Comparison of ENCODE assay signal across 9 mouse cellular contexts in the genomic region with DNA sequence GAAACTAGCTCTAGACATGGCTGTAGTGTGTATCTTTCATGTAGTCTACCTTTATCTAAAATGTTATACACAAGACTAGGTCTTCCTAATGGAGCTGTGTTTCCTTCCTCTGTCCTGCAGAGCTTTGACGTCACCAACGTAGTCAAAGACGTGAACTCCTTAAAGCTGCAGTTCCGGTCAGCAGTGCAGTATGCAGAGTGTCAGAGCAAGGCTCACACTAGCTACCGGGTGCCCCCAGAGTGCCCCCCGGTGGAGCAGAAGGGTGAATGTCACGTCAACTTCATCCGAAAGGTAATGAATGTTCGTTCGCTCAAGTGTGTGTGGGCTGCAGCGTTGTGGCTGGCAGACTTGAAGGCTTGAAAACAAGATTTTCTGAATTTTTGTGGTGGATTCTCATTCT. TPM values are rescaled to one million over a fixed set of nuclear protein-coding genes. Genes with fewer than 3 reads are reported as not detected.
DNase-seq lines count a peak whose midpoint lies in the region; ATAC-seq lines count a peak whose summit lies in the region.
"Had no signal": no experiment of that assay in that cellular context is flagged by ENCODE, and none has a peak within 500 bp of the region (broad histone marks: within the 10 kb centered on the region; RNA-seq: fewer than 3 reads in every experiment).

No protein-coding gene starts in this region.

- DNase-seq in hindbrain, embryonic 11.5 days (ENCODE audit: low spot score): peak; percentile 21
- peak; percentile 41 for DNase-seq in embryo, embryonic 10.5 days (ENCODE audit: low spot score)
- DNase-seq in thymus, postnatal 25 days: peak; percentile 27
- no peak for DNase-seq in layer of hippocampus, postnatal 36 days

- 52% methylated on average over 11 of the region's 11 CpGs for WGBS in hindbrain, embryonic 11.5 days
- WGBS in hindbrain, embryonic 13.5 days: 48% methylated on average over 11 of the region's 11 CpGs
- WGBS in neural tube, embryonic 12.5 days: 53% methylated on average over 11 of the region's 11 CpGs
- 46% methylated on average over 11 of the region's 11 CpGs for WGBS in neural tube, embryonic 15.5 days

- H3K9ac ChIP-seq in hindbrain, embryonic 11.5 days (ENCODE audit: low read depth, low read length): no peak overlapping the region
- H3K9ac ChIP-seq in hindbrain, embryonic 13.5 days: no peak overlapping the region
- H3K9ac ChIP-seq in neural tube, embryonic 12.5 days: no peak overlapping the region
- H3K9ac ChIP-seq in neural tube, embryonic 15.5 days (replicated peaks): no peak overlapping the region
- H3K9ac ChIP-seq: hindbrain, embryonic 14.5 days; limb, embryonic 15.5 days had no signal

- H3K9me3 ChIP-seq in hindbrain, embryonic 11.5 days (ENCODE audit: control insufficient read depth, low read length): no peaks in the 10 kb centered on the region
- H3K9me3 ChIP-seq in hindbrain, embryonic 13.5 days: no peaks in the 10 kb centered on the region
- H3K9me3 ChIP-seq in neural tube, embryonic 12.5 days: no peaks in the 10 kb centered on the region
- H3K9me3 ChIP-seq in neural tube, embryonic 15.5 days (replicated peaks): no peaks in the 10 kb centered on the region
- H3K9me3 ChIP-seq: limb, embryonic 15.5 days had no signal

- H3K4me2 ChIP-seq in hindbrain, embryonic 11.5 days (replicated peaks; ENCODE audit: low read depth, low read length): no peak overlapping the region
- no peak overlapping the region for H3K4me2 ChIP-seq in hindbrain, embryonic 13.5 days
- no peak overlapping the region for H3K4me2 ChIP-seq in neural tube, embryonic 12.5 days (replicated peaks)
- no peak overlapping the region for H3K4me2 ChIP-seq in neural tube, embryonic 15.5 days
- H3K4me2 ChIP-seq: hindbrain, embryonic 14.5 days; limb, embryonic 15.5 days had no signal

- no peaks in the 10 kb centered on the region for H3K4me1 ChIP-seq in hindbrain, embryonic 11.5 days (replicated peaks; ENCODE audit: control insufficient read depth, insufficient read depth, low read length)
- peaks cover 8% of the 10 kb centered on the region for H3K4me1 ChIP-seq in hindbrain, embryonic 13.5 days (replicated peaks)
- no peaks in the 10 kb centered on the region for H3K4me1 ChIP-seq in neural tube, embryonic 12.5 days
- H3K4me1 ChIP-seq in neural tube, embryonic 15.5 days: no peaks in the 10 kb centered on the region
- H3K4me1 ChIP-seq: limb, embryonic 15.5 days had no signal

- H3K36me3 ChIP-seq in hindbrain, embryonic 11.5 days (ENCODE audit: control insufficient read depth, insufficient read depth, low read length): no peaks in the 10 kb centered on the region
- no peaks in the 10 kb centered on the region for H3K36me3 ChIP-seq in hindbrain, embryonic 13.5 days
- no peaks in the 10 kb centered on the region for H3K36me3 ChIP-seq in neural tube, embryonic 12.5 days
- no peaks in the 10 kb centered on the region for H3K36me3 ChIP-seq in neural tube, embryonic 15.5 days
- H3K36me3 ChIP-seq: limb, embryonic 15.5 days had no signal

- no peaks in the 10 kb centered on the region for H3K27me3 ChIP-seq in hindbrain, embryonic 11.5 days (ENCODE audit: control insufficient read depth, insufficient read depth, low read length)
- H3K27me3 ChIP-seq in hindbrain, embryonic 13.5 days: no peaks in the 10 kb centered on the region
- no peaks in the 10 kb centered on the region for H3K27me3 ChIP-seq in neural tube, embryonic 12.5 days (replicated peaks)
- H3K27me3 ChIP-seq in neural tube, embryonic 15.5 days (replicated peaks): no peaks in the 10 kb centered on the region
- H3K27me3 ChIP-seq: limb, embryonic 15.5 days had no signal

- 0 out of 2 replicates have a peak, but pooled peaks have one; percentile 41 for ATAC-seq in hindbrain, embryonic 11.5 days (ENCODE audit: low FRiP score)
- ATAC-seq in hindbrain, embryonic 13.5 days (ENCODE audit: low FRiP score): no peak
- peak; percentile 14; the same call in 1 of the 2 replicates for ATAC-seq in neural tube, embryonic 12.5 days (ENCODE audit: low FRiP score, low read depth)
- ATAC-seq in neural tube, embryonic 15.5 days (ENCODE audit: low FRiP score): no peak

- no peak overlapping the region for H3K4me3 ChIP-seq in hindbrain, embryonic 11.5 days (ENCODE audit: low read depth, low read length)
- H3K4me3 ChIP-seq in hindbrain, embryonic 13.5 days: no peak overlapping the region
- H3K4me3 ChIP-seq in neural tube, embryonic 12.5 days: no peak overlapping the region
- H3K4me3 ChIP-seq in neural tube, embryonic 15.5 days (replicated peaks): no peak overlapping the region
- H3K4me3 ChIP-seq: limb, embryonic 15.5 days had no signal

- no peak overlapping the region for H3K27ac ChIP-seq in hindbrain, embryonic 11.5 days (ENCODE audit: low read depth, low read length)
- no peak overlapping the region for H3K27ac ChIP-seq in hindbrain, embryonic 13.5 days
- H3K27ac ChIP-seq in neural tube, embryonic 12.5 days: no peak overlapping the region
- H3K27ac ChIP-seq in neural tube, embryonic 15.5 days (replicated peaks): no peak overlapping the region
- H3K27ac ChIP-seq: hindbrain, embryonic 14.5 days; limb, embryonic 15.5 days had no signal

RNA-seq across cellular contexts. Expression of gene Manba, which starts 26.3 kb away (rescaled TPM):
- 3.7 and 4.8 TPM in 2 replicates for polyA plus RNA-seq in hindbrain, embryonic 11.5 days (2014; fragmentation: Nextera tagmentation; extraction: Ambion mirVana)
- 5.5 and 5.6 TPM in 2 replicates for polyA plus RNA-seq in hindbrain, embryonic 13.5 days (2015; fragmentation: Nextera tagmentation; extraction: Ambion mirVana)
- 4.0 and 5.1 TPM in 2 replicates for polyA plus RNA-seq in neural tube, embryonic 12.5 days (2016; fragmentation: Nextera tagmentation; extraction: Ambion mirVana)
- polyA plus RNA-seq in neural tube, embryonic 15.5 days (2015; fragmentation: Nextera tagmentation; extraction: Ambion mirVana): 7.4 and 8.8 TPM in 2 replicates
- 1 to 10 TPM; 7.6 to 8.2 TPM for total RNA-seq in layer of hippocampus, postnatal 36 days (2021)

Comparison
In these comparisons a context has a peak if more than half of its experiments do, and no peak if none do; other contexts are left out.
1. ATAC-seq: peak in hindbrain, embryonic 11.5 days (single experiment) and neural tube, embryonic 12.5 days (single experiment); none in hindbrain, embryonic 13.5 days (single experiment) and neural tube, embryonic 15.5 days (single experiment).
2. DNase-seq: peak in hindbrain, embryonic 11.5 days (single experiment), embryo, embryonic 10.5 days (single experiment) and thymus, postnatal 25 days (single experiment); none in layer of hippocampus, postnatal 36 days (0 of 2).